Mouse (Mus musculus) heart, adult 2 months (tissue): ENCODE results near the gene Khnyn.

Source experiments
- CTCF ChIP-seq: fragments of 200-600 bp; IDR thresholded peaks from 2 replicates; pipeline ENCODE4 v1.8.1; 2022; ENCODE audit warnings: antibody characterized with exemption, mild to moderate bottlenecking, moderate library complexity
- EP300 ChIP-seq: fragments of 200-500 bp; IDR thresholded peaks from 2 replicates; pipeline ENCODE4 v1.6.1; 2011; ENCODE audit warnings: low read depth, low read length, control low read depth; ENCODE audit not compliant: insufficient read depth
- POLR2A ChIP-seq: fragments of 200-500 bp; IDR thresholded peaks from 2 replicates; pipeline ENCODE4 v1.6.1; 2011; ENCODE audit warnings: mild to moderate bottlenecking, low read depth, low read length, control low read depth; ENCODE audit not compliant: insufficient read depth

- TF ChIP-seq CTCF, result no peak
- no peak for TF ChIP-seq POLR2A
- TF ChIP-seq EP300, result no peak
Measured at GRCm38 (mm10) chr14:55944575-55944974, 59.8 kb downstream of the Khnyn start, which contains the start of gene Cma1.
